Mouse (Mus musculus): Measurements from ENCODE around the gene Slc13a4. TPM values are rescaled to one million over a fixed set of nuclear protein-coding genes. Genes with fewer than 3 reads are reported as not detected.

The Slc13a4 gene
- polyA plus RNA-seq, 1 experiment from 2014 or later = 0.15 TPM

- no peak overlapping the region for H3K27ac ChIP-seq (ENCODE audit: low read depth, low read length)
- H3K36me3 ChIP-seq (ENCODE audit: control insufficient read depth, insufficient read depth, low read length) = peaks cover 24% of the 10 kb centered on the region
- H3K9me3 ChIP-seq (ENCODE audit: control insufficient read depth, low read length) = no peaks in the 10 kb centered on the region
- H3K4me3 ChIP-seq (ENCODE audit: low read depth, low read length) = no peak overlapping the region
- H3K27me3 ChIP-seq (ENCODE audit: control insufficient read depth, insufficient read depth, low read length) = no peaks in the 10 kb centered on the region
- WGBS = 73% methylated on average over 5 of the region's 5 CpGs
- H3K9ac ChIP-seq (ENCODE audit: low read length) = no peak overlapping the region
- no peaks in the 10 kb centered on the region for H3K4me1 ChIP-seq (replicated peaks; ENCODE audit: control insufficient read depth, insufficient read depth, low read length)
- ATAC-seq (replicated peaks; ENCODE audit: low FRiP score) (no peak), DNase-seq (ENCODE audit: low spot score) (no peak)
- no peak overlapping the region for H3K4me2 ChIP-seq (ENCODE audit: low read depth, low read length, severe bottlenecking)
These were observed 62.8 kb downstream of the Slc13a4 start for GRCm38 (mm10) chr6:35245086-35245485.

DNA sequence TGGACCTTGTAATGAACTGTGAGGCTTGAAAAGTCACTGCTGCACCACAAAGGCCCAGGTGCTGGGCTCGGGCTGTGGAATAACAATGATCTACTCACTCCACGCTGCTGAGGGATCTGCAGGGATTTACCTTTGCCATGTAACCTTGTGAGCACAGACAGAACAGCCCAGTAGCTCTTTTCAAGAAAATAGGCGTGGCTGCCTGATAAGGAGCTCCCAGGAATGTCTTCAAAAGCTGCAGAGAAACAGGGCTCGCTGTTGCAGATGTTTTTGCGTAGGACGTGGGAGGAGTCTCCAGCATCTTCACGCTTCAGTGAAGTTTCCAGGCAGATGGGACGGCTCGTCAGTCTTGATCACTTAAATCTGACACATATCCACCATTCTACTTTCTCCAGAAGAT, 63.9 kb downstream of the Slc13a4 start:
- Histone ChIP-seq H3K27ac (ENCODE audit: low read depth, low read length) (no peak overlapping the region), H3K9ac (ENCODE audit: low read length) (no peak overlapping the region), H3K9me3 (ENCODE audit: control insufficient read depth, low read length) (no peaks in the 10 kb centered on the region), H3K27me3 (ENCODE audit: control insufficient read depth, insufficient read depth, low read length) (no peaks in the 10 kb centered on the region), H3K4me3 (ENCODE audit: low read depth, low read length) (no peak overlapping the region), H3K36me3 (ENCODE audit: control insufficient read depth, insufficient read depth, low read length) (peaks cover 28% of the 10 kb centered on the region), H3K4me2 (ENCODE audit: low read depth, low read length, severe bottlenecking) (no peak overlapping the region), H3K4me1 (replicated peaks; ENCODE audit: control insufficient read depth, insufficient read depth, low read length) (no peaks in the 10 kb centered on the region)
- DNase-seq (ENCODE audit: low spot score) (no peak), ATAC-seq (replicated peaks; ENCODE audit: low FRiP score) (no peak)
- WGBS = 87% methylated on average over 9 of the region's 9 CpGs

DNA sequence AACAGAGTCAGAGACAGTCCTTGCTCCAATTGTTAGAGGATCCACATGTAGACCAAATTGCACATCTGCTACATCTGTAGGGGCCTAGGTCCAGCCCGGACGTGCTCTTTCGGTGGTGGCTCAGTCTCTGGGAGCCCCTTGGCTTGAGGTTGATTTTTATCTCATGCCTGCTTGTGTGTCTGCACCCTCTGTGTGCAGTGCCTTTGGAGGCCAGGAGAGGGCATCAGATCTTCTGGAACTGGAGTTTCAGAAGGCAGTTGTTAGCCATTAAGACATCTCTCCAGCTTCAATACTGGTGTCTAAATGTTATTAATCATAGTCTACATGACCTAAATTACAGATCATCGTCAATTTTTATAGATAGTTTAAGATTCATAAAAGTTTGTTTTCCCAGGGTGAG, 64.7 kb downstream of the Slc13a4 start:
- H3K36me3 ChIP-seq (ENCODE audit: control insufficient read depth, insufficient read depth, low read length) = peaks cover 29% of the 10 kb centered on the region
- no peak overlapping the region for H3K4me3 ChIP-seq (ENCODE audit: low read depth, low read length)
- no peaks in the 10 kb centered on the region for H3K4me1 ChIP-seq (replicated peaks; ENCODE audit: control insufficient read depth, insufficient read depth, low read length)
- DNase-seq (ENCODE audit: low spot score) (no peak), ATAC-seq (replicated peaks; ENCODE audit: low FRiP score) (no peak)
- no peaks in the 10 kb centered on the region for H3K9me3 ChIP-seq (ENCODE audit: control insufficient read depth, low read length)
- H3K9ac ChIP-seq (ENCODE audit: low read length) = no peak overlapping the region
- H3K27ac ChIP-seq (ENCODE audit: low read depth, low read length) = no peak overlapping the region
- no peaks in the 10 kb centered on the region for H3K27me3 ChIP-seq (ENCODE audit: control insufficient read depth, insufficient read depth, low read length)
- no peak overlapping the region for H3K4me2 ChIP-seq (ENCODE audit: low read depth, low read length, severe bottlenecking)
- WGBS = 96% methylated on average over 4 of the region's 4 CpGs

DNA sequence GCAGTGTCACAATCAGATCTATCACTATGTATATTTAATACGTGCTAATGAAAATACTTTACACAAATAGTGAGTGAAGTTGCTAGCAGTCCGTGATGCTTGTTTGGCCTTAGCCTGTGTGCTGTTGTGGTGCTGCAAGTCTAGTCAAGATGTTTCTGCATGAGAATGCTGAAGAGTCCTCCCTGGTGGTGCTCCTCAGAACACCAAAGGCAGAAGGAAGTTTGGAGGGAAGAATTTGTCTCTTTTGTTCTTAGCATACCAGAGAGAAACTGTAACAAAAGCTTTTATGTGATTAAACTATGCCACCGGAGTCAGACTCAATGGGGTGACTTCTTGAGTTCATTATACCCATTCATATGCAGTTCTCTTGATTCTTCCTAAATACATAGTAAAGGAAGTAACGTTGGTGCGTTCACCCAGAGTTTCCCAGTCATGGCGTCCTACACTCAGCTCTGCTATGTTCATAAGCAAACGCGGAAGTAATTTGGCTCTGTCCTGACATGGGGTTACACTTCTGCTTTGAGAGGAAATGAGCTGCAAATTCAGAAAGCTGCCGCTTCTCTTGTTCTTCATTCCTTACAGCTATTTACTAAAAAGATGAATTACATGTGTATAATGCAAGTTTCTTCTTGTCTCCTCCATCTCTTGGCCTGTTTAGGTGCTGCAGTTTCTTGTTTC, 71.7 kb downstream of the Slc13a4 start:
- DNase-seq (ENCODE audit: low spot score) = no peak
- Histone ChIP-seq H3K4me1 (replicated peaks; ENCODE audit: control insufficient read depth, insufficient read depth, low read length) (no peaks in the 10 kb centered on the region), H3K36me3 (ENCODE audit: control insufficient read depth, insufficient read depth, low read length) (peaks cover 19% of the 10 kb centered on the region; the same call in 1 of the 2 replicates), H3K4me3 (ENCODE audit: low read depth, low read length) (no peak overlapping the region), H3K4me2 (ENCODE audit: low read depth, low read length, severe bottlenecking) (no peak overlapping the region), H3K9me3 (ENCODE audit: control insufficient read depth, low read length) (no peaks in the 10 kb centered on the region), H3K27ac (ENCODE audit: low read depth, low read length) (no peak overlapping the region), H3K27me3 (ENCODE audit: control insufficient read depth, insufficient read depth, low read length) (no peaks in the 10 kb centered on the region), H3K9ac (ENCODE audit: low read length) (no peak overlapping the region)
- ATAC-seq (replicated peaks; ENCODE audit: low FRiP score) = no peak
- 72% methylated on average over 9 of the region's 9 CpGs for WGBS

DNA sequence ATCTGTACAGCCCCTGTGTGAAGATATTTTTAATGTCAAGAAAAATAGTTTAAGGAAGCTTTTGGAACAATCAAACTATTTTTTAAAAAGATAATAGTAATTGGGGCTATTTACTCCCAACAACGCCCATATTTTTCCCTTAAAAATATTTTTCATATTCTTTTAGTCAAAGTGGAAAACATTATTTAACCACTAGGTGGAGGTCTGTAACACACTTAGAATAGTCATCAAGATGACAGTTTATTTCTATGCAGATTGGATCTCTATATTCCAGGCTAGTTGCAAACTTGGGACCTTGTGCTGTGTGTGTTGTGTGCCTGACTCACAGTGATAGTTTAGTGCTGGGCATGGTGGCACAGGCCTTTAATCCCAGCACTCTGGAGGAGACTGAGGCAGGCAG, 78.5 kb downstream of the Slc13a4 start:
- H3K4me3 ChIP-seq (ENCODE audit: low read depth, low read length) = no peak overlapping the region
- H3K27ac ChIP-seq (ENCODE audit: low read depth, low read length) = no peak overlapping the region
- H3K9me3 ChIP-seq (ENCODE audit: control insufficient read depth, low read length) = no peaks in the 10 kb centered on the region
- H3K27me3 ChIP-seq (ENCODE audit: control insufficient read depth, insufficient read depth, low read length) = no peaks in the 10 kb centered on the region
- H3K9ac ChIP-seq (ENCODE audit: low read length) = no peak overlapping the region
- DNase-seq (ENCODE audit: low spot score) = no peak
- no peak overlapping the region for H3K4me2 ChIP-seq (ENCODE audit: low read depth, low read length, severe bottlenecking)
- peaks cover 20% of the 10 kb centered on the region; the same call in 1 of the 2 replicates for H3K36me3 ChIP-seq (ENCODE audit: control insufficient read depth, insufficient read depth, low read length)
- ATAC-seq (replicated peaks; ENCODE audit: low FRiP score) = no peak
- H3K4me1 ChIP-seq (replicated peaks; ENCODE audit: control insufficient read depth, insufficient read depth, low read length) = no peaks in the 10 kb centered on the region
- 90% methylated on average over 1 of the region's 1 CpGs for WGBS

DNA sequence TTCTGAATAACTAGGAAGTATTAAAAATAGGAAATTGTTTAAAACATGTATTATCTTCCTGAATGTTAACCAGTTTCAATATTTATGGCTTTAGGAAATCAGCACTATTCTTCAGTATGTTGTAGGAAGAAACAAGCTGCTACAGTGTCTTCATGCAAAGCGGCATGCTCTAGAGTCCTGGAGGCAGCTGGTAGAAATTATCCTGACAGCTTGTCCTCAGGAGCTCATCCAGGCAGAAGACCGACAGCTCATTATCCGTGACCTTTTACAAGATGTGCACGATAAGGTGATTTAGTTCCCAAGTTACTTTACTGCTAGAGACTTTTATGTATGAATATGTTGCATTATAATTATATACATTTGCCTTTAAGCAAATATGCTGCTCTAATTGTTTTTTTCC, 82.2 kb downstream of the Slc13a4 start:
- ATAC-seq (replicated peaks; ENCODE audit: low FRiP score) (no peak), DNase-seq (ENCODE audit: low spot score) (no peak)
- Histone ChIP-seq H3K4me3 (ENCODE audit: low read depth, low read length) (no peak overlapping the region), H3K27ac (ENCODE audit: low read depth, low read length) (no peak overlapping the region), H3K4me1 (replicated peaks; ENCODE audit: control insufficient read depth, insufficient read depth, low read length) (no peaks in the 10 kb centered on the region), H3K36me3 (ENCODE audit: control insufficient read depth, insufficient read depth, low read length) (peaks cover 9% of the 10 kb centered on the region; the same call in 1 of the 2 replicates), H3K27me3 (ENCODE audit: control insufficient read depth, insufficient read depth, low read length) (no peaks in the 10 kb centered on the region), H3K9ac (ENCODE audit: low read length) (no peak overlapping the region), H3K4me2 (ENCODE audit: low read depth, low read length, severe bottlenecking) (no peak overlapping the region), H3K9me3 (ENCODE audit: control insufficient read depth, low read length) (no peaks in the 10 kb centered on the region)
- WGBS = 87% methylated on average over 4 of the region's 4 CpGs

Other genes starting within 250 kb of the Slc13a4 start
- 35.8 and 36.1 TPM in 2 replicates for gene Cnot4, start 174.4 kb downstream of the Slc13a4 start, polyA plus RNA-seq (2014; fragmentation: Nextera tagmentation; extraction: Ambion mirVana)
- gene Nup205, start 130.7 kb downstream of the Slc13a4 start, polyA plus RNA-seq (2014; fragmentation: Nextera tagmentation; extraction: Ambion mirVana) = 65.9 and 73.0 TPM in 2 replicates
- gene Fam180a, start 18.0 kb upstream of the Slc13a4 start, polyA plus RNA-seq (2014; fragmentation: Nextera tagmentation; extraction: Ambion mirVana) = not detected in 2 replicates
- gene Mtpn, start 231.8 kb upstream of the Slc13a4 start, polyA plus RNA-seq (2014; fragmentation: Nextera tagmentation; extraction: Ambion mirVana) = 156 and 166 TPM in 2 replicates

Data from forebrain, embryonic 11.5 days (tissue).